Mouse (Mus musculus): Measurements from ENCODE around the gene Nrbp1. TPM values are rescaled to one million over a fixed set of nuclear protein-coding genes. Genes with fewer than 3 reads are reported as not detected.

The Nrbp1 gene
- polyA plus RNA-seq, 1 experiment, result 143 TPM

DNA sequence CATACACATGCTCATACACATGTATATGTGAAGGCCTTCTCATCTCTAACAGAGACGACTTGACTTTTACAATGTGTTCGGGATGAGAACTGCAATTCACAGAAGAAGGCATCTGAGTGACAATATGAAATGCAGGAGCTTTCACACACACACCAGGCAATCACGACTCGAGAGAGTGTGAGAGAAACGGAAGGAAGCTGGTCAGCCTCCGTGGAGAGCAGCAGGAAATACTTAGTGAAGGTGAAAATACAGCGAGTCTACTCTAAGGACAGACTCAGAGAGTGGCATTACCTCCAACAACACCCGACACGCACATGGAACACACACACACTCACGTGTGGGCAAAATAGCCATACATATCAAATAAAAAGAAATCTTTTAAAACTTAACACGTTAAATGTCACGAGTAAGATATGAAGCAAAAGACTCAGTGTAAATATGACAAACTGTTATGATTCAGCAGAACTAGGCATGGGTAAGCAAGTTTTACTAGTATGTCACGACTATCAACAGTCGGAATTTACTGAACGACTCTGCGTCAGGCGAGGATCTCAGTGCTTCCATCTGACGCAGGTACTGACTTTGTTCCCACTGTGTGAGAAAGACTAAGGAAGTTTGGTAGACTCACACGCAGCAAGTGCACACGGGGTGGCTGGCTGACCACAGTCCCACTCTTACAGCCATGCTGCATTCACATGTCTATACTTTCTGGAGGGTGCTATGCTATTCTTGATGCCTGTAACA is 38.8 kb downstream of the Nrbp1 start:
- TF ChIP-seq POLR2A (IDR thresholded peaks at IDR 0.05; ENCODE audit: borderline replicate concordance, insufficient read depth, low read length) (no peak), CTCF (IDR thresholded peaks at IDR 0.05; ENCODE audit: borderline replicate concordance, insufficient read depth, low read depth, low read length) (no peak)
- no peak overlapping the region for H3K27ac ChIP-seq (ENCODE audit: insufficient read depth, low read length)
- no peaks in the 10 kb centered on the region for H3K27me3 ChIP-seq (ENCODE audit: control insufficient read depth, insufficient read depth, low read length)
- H3K4me3 ChIP-seq (replicated peaks; ENCODE audit: insufficient read depth, low read depth, low read length), result no peak overlapping the region
- WGBS, result 87% methylated on average over 20 of the region's 20 CpGs
- no peak for DNase-seq
- no peaks in the 10 kb centered on the region; the same call in 1 of the 2 replicates for H3K4me1 ChIP-seq (ENCODE audit: control insufficient read depth, insufficient read depth, low read length)

DNA sequence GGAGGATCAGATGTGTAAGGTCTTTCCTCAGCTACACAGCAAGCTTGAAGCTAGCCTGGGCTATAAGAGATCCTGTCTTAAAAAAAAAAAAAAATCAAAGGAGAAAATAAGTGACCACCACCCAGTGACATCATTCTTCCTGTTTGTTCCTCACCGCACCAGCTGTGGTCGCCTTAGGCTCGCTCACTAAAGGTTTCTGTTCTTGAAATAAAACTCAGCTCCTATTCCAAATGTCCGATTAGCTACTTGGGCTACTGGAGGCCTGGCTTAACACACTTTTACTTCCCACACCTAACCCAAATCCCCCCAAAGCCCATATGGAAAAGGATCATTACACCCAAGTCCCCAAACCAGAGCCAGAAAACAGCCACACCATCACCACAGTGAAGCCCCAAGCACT is 47.6 kb downstream of the Nrbp1 start:
- 85% methylated on average over 4 of the region's 4 CpGs for WGBS
- Histone ChIP-seq H3K4me1 (ENCODE audit: control insufficient read depth, insufficient read depth, low read length) (no peaks in the 10 kb centered on the region), H3K27me3 (ENCODE audit: control insufficient read depth, insufficient read depth, low read length) (no peaks in the 10 kb centered on the region), H3K4me3 (replicated peaks; ENCODE audit: insufficient read depth, low read depth, low read length) (no peak overlapping the region), H3K27ac (ENCODE audit: insufficient read depth, low read length) (no peak overlapping the region)
- DNase-seq, result no peak
- TF ChIP-seq POLR2A (IDR thresholded peaks at IDR 0.05; ENCODE audit: borderline replicate concordance, insufficient read depth, low read length), result no peak

DNA sequence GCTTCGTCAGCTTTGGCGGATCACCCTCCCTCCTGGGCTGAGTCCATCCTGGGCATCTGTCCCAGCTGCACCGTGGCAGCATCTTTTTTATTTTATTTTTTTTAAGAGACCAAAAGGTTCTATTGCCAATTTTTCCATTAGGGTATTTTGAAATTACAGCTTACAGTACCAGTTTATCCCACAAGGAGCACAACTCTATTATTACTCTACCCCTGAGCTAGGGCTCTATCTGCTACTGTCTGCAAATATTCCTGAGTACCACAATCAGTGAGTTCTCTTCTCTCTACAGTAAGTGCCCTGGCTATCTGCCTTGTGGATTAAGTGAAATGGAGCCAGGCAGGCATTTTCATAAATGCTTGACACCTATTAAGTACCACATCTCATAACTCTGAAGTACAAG is 48.0 kb downstream of the Nrbp1 start:
- no peaks in the 10 kb centered on the region for H3K27me3 ChIP-seq (ENCODE audit: control insufficient read depth, insufficient read depth, low read length)
- H3K27ac ChIP-seq (ENCODE audit: insufficient read depth, low read length), result no peak overlapping the region
- DNase-seq, result no peak
- no peak overlapping the region for H3K4me3 ChIP-seq (replicated peaks; ENCODE audit: insufficient read depth, low read depth, low read length)
- TF ChIP-seq CTCF (IDR thresholded peaks at IDR 0.05; ENCODE audit: borderline replicate concordance, insufficient read depth, low read depth, low read length) (no peak), POLR2A (IDR thresholded peaks at IDR 0.05; ENCODE audit: borderline replicate concordance, insufficient read depth, low read length) (no peak)
- 17% methylated on average over 3 of the region's 3 CpGs for WGBS
- H3K4me1 ChIP-seq (ENCODE audit: control insufficient read depth, insufficient read depth, low read length), result no peaks in the 10 kb centered on the region

DNA sequence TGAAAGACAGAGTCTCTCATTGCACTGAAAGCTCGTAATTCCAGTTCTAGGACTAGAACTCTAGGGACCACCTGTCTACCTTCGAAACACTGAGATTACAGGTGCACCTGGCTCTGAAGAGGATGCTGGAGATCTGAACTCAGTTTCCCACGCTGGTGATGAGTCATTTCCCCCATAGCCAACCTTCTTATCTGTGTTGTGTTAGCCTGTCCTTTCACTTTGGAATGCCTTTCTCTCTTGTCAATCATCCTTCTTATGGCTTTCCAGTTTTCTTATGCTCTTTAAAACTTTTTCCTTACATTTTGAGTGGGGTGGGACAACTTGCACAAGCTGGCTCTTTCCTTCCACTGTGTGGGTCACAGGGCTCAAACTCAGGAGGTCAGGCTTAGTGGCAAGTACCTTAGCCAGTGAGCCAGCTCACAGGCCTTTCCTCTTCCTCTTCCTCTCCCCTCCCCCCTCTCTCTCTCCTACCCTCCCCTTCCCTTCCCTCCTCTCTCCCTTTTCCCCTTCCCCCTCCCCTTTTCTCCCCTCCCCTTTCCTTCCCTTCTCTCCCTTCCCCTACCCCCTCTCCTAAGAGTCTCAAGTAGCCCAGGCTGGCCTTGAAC is 49.1 kb downstream of the Nrbp1 start:
- no peak for TF ChIP-seq POLR2A (IDR thresholded peaks at IDR 0.05; ENCODE audit: borderline replicate concordance, insufficient read depth, low read length)
- no peak for DNase-seq
- 84% methylated on average over 3 of the region's 3 CpGs for WGBS

DNA sequence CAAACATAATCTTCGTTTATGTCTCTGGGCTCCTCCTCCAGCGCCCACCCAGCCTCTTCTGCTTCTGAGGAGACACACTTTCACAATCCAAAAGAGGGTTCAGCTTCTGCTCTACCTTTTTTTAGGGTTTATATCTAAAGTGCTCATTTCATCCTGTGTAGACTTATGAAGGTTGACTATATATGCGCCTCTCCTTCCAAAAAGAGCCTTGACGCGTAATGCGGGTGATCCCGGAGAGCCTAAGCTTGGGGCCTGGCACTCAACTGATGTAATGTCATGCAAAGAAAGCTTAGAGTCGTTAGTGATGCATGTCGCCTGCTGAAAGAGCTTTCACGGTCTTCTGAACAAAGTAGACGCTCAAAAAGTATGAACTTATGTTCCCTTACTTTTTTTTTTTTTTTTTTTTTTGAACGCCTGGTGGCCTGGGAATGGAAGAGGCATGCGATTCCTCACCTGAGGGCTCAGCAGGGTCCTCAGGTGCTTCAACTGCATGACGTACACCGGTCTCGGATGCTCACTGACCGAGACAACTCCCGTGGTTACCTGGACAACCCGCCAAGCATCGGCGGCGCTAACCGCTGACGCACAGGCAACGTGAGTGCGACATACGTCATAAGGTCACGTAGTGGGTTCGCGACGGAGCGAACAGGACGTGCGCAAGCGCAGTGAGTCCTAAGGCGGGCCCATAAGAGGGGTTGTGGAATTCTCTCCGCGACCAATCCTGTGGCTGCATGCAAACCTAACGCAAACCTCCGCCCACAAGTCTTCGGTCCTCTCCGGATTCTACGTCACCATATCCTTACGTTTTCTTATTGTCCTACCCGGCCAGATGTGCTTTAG is 50.1 kb downstream of the Nrbp1 start, which contains the start of gene Ift172:
TSS of gene Ift172 (minus strand) at position 596 of the 840 bp plus-strand sequence.
- 2% methylated on average over 45 of the region's 45 CpGs for WGBS
- Histone ChIP-seq H3K4me3 (replicated peaks; ENCODE audit: insufficient read depth, low read depth, low read length) (peak within 1 kb of the TSS; percentile 79), H3K27ac (ENCODE audit: insufficient read depth, low read length) (peak within 1 kb of the TSS; percentile 43; the same call in 1 of the 2 replicates), H3K27me3 (ENCODE audit: control insufficient read depth, insufficient read depth, low read length) (no peaks in the 10 kb centered on the region), H3K4me1 (ENCODE audit: control insufficient read depth, insufficient read depth, low read length) (peaks cover 5% of the 10 kb centered on the region; the same call in 1 of the 2 replicates)
- DNase-seq, result peak; percentile 96 to 98
- TF ChIP-seq POLR2A (IDR thresholded peaks at IDR 0.05; ENCODE audit: borderline replicate concordance, insufficient read depth, low read length) (peak; percentile 72; the same call in 1 of the 2 replicates), CTCF (IDR thresholded peaks at IDR 0.05; ENCODE audit: borderline replicate concordance, insufficient read depth, low read depth, low read length) (no peak)

More for the DNA sequence above, 49.1 kb downstream of the Nrbp1 start:
- H3K4me1 ChIP-seq (ENCODE audit: control insufficient read depth, insufficient read depth, low read length), result peaks cover 3% of the 10 kb centered on the region; the same call in 1 of the 2 replicates
- H3K27me3 ChIP-seq (ENCODE audit: control insufficient read depth, insufficient read depth, low read length), result no peaks in the 10 kb centered on the region
- H3K4me3 ChIP-seq (replicated peaks; ENCODE audit: insufficient read depth, low read depth, low read length), result no peak overlapping the region
- H3K27ac ChIP-seq (ENCODE audit: insufficient read depth, low read length), result no peak overlapping the region

DNA sequence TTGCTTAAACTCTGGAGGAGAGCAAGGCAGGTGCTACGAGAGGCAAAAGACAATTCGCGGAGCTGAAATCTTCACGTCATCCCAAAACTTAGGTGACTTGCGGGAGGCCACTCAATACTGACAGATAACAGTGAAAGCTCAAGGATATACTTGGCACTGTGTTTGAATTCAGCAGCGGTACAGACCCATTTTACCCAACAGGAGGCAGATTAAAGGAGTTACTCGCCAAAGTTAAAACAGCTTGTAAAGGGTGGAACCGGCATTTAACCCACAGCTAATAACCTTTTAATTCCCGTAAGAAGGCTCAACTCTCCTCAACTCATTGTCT is 50.7 kb downstream of the Nrbp1 start:
- TF ChIP-seq POLR2A (IDR thresholded peaks at IDR 0.05; ENCODE audit: borderline replicate concordance, insufficient read depth, low read length), result no peak
- no peak for TF ChIP-seq CTCF (IDR thresholded peaks at IDR 0.05; ENCODE audit: borderline replicate concordance, insufficient read depth, low read depth, low read length)
- Histone ChIP-seq H3K4me1 (ENCODE audit: control insufficient read depth, insufficient read depth, low read length) (peaks cover 5% of the 10 kb centered on the region; the same call in 1 of the 2 replicates), H3K27me3 (ENCODE audit: control insufficient read depth, insufficient read depth, low read length) (no peaks in the 10 kb centered on the region), H3K27ac (ENCODE audit: insufficient read depth, low read length) (peak overlapping the region; percentile 43; the same call in 1 of the 2 replicates), H3K4me3 (replicated peaks; ENCODE audit: insufficient read depth, low read depth, low read length) (peak overlapping the region; percentile 79)
- WGBS, result 1% methylated on average over 9 of the region's 9 CpGs
- no peak for DNase-seq

DNA sequence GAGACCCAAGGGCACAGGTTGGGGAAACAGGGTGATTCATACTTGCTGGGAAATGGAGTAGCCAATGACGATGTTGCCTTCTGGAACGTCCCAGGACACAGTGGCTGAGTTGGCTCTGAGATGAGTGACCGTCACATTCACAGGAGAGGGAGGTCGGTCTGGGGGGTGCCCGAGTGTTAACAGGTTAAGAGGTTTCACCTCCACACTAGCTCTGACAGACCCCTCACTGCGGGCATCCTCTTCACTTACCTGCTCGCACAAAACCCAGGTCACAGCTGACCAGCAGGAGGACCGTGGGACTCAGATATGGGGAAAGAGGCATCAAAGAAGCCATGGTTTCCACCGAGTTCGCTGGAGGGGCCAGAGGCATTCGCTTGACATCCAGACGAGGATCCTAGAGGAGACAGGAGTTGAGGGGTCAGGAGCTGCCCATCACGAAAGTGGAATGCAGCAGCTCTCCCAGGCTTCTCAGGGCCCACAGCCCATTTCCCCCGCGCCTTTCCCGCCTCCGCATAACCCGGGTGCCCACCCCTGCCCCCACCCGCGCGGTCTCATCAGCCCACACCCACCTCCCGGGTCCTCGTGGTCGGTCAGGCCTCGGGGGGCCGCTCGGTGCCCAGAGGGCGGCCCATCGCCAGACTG is 54.4 kb downstream of the Nrbp1 start:
- Histone ChIP-seq H3K27me3 (ENCODE audit: control insufficient read depth, insufficient read depth, low read length) (no peaks in the 10 kb centered on the region), H3K4me3 (replicated peaks; ENCODE audit: insufficient read depth, low read depth, low read length) (peak overlapping the region; percentile 99), H3K27ac (ENCODE audit: insufficient read depth, low read length) (peak overlapping the region; percentile 57; the same call in 1 of the 2 replicates), H3K4me1 (ENCODE audit: control insufficient read depth, insufficient read depth, low read length) (peaks cover 5% of the 10 kb centered on the region; the same call in 1 of the 2 replicates)
- TF ChIP-seq CTCF (IDR thresholded peaks at IDR 0.05; ENCODE audit: borderline replicate concordance, insufficient read depth, low read depth, low read length) (no peak), POLR2A (IDR thresholded peaks at IDR 0.05; ENCODE audit: borderline replicate concordance, insufficient read depth, low read length) (no peak)
- DNase-seq, result peak; percentile 38 to 48
- 3% methylated on average over 28 of the region's 29 CpGs for WGBS

Measured in cerebellum, adult 2 months (tissue).